Mouse (Mus musculus) ES-E14 (cell line): ENCODE data around the gene Il12b.

ENCODE experiments used
- CHD2 ChIP-seq: IDR thresholded peaks from 2 replicates; pipeline ENCODE4 v1.6.1; 2014; ENCODE audit warnings: mild to moderate bottlenecking, low read depth, low read length, inconsistent platforms
- HCFC1 ChIP-seq: IDR thresholded peaks from 2 replicates; pipeline ENCODE4 v1.6.1; 2012; ENCODE audit warnings: low read length, inconsistent platforms, borderline replicate concordance; ENCODE audit not compliant: insufficient read depth
- MAFK ChIP-seq: IDR thresholded peaks from 2 replicates; pipeline ENCODE4 v1.6.1; 2014; ENCODE audit warnings: mild to moderate bottlenecking, low read depth, low read length, inconsistent platforms; ENCODE audit not compliant: insufficient read depth
- ZC3H11A ChIP-seq: IDR thresholded peaks from 2 replicates; pipeline ENCODE4 v1.6.1; 2012; ENCODE audit warnings: low read depth, mild to moderate bottlenecking, inconsistent platforms, low read length, borderline replicate concordance
- ZNF384 ChIP-seq: IDR thresholded peaks from 2 replicates; pipeline ENCODE4 v1.6.1; 2012; ENCODE audit warnings: low read depth, low read length, inconsistent platforms

DNA sequence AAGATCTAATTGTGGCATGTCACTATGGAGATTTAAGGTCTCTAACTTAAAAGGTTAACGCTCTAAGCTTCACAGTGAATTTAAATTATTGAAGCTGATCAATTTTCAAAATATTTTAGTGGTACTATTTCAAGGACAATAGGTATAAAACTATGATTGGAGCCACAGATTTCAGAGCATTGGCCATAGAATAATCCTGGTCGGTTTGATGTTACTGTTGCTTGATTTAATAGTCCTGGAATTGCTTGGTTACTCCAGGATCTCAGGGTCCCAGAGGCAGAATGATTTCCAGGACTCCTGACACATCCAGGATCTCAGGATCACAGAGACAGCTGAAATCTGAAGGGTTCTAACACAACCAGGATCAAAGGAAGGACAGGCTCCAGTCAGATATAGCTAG lies 12.8 kb upstream of the Il12b start:
- no peak for TF ChIP-seq ZC3H11A
- no peak for TF ChIP-seq CHD2
- no peak for TF ChIP-seq MAFK
- no peak for TF ChIP-seq ZNF384
- TF ChIP-seq HCFC1 = no peak
